Mouse (Mus musculus) limb, embryonic 13.5 days (tissue): ENCODE results near the gene Slc6a21. TPM values are rescaled to one million over a fixed set of nuclear protein-coding genes. Genes with fewer than 3 reads are reported as not detected.
"Not testable (repeated sequence)": the region's sequence is repeated elsewhere in the genome, so short reads cannot be mapped to it uniquely, and the experiment has no call there.

ENCODE experiments used
- ATAC-seq: fragments of 200-750 bp; cut with Nextera tagmentation; 2 replicates; pipeline ENCODE4 v1.8.0; 2017; ENCODE audit warnings: low read depth, moderate number of reproducible peaks, moderate TSS enrichment; ENCODE audit not compliant: low FRiP score
- H3K27ac ChIP-seq: fragments of 300-500 bp; sonication (generic); 2 replicates; pipeline ENCODE4 v1.5.1; 2015; ENCODE audit warnings: inconsistent platforms, mild to moderate bottlenecking, moderate library complexity
- H3K27me3 ChIP-seq: fragments of 300-500 bp; sonication (generic); 2 replicates; pipeline ENCODE4 v1.6.1; 2015; ENCODE audit warnings: mild to moderate bottlenecking, inconsistent platforms
- H3K36me3 ChIP-seq: fragments of 300-500 bp; sonication (generic); 2 replicates; pipeline ENCODE4 v1.6.1; 2015; ENCODE audit warnings: inconsistent platforms, mild to moderate bottlenecking, moderate library complexity
- H3K4me1 ChIP-seq: fragments of 300-500 bp; sonication (generic); 2 replicates; pipeline ENCODE4 v1.6.1; 2015; ENCODE audit warnings: inconsistent platforms
- H3K4me2 ChIP-seq: fragments of 300-500 bp; sonication (generic); replicated peaks from 2 replicates; pipeline ENCODE4 v1.6.1; 2015; ENCODE audit warnings: inconsistent platforms, mild to moderate bottlenecking, moderate library complexity
- H3K4me3 ChIP-seq: fragments of 300-500 bp; sonication (generic); 2 replicates; pipeline ENCODE4 v1.5.1; 2015; ENCODE audit warnings: moderate library complexity, mild to moderate bottlenecking, inconsistent platforms
- H3K9ac ChIP-seq: fragments of 300-500 bp; sonication (generic); 2 replicates; pipeline ENCODE4 v1.6.1; 2015; ENCODE audit warnings: mild to moderate bottlenecking, inconsistent platforms
- H3K9me3 ChIP-seq: fragments of 300-500 bp; sonication (generic); 2 replicates; pipeline ENCODE4 v1.6.1; 2016; ENCODE audit warnings: inconsistent platforms
- WGBS: fragments of 180-500 bp; shearing (Covaris S2); methylation state at CpG from one replicate; pipeline ENCODE4 v1.1.7; 2015; 5-methylcytosine and 5-hydroxymethylcytosine counted together
- polyA plus RNA-seq: library from polyadenylated mRNA; unstranded; fragments of >200 nt; fragmentation: Nextera tagmentation; extraction: Ambion mirVana; gene quantifications from 2 replicates; pipeline ENCODE4 v1.2.1, GENCODE M21; 2015

Slc6a21 gene
- polyA plus RNA-seq, 1 experiment from 2014 or later: not detected

- peaks cover 22% of the 10 kb centered on the region for H3K27me3 ChIP-seq
- 31% methylated on average over 17 of the region's 17 CpGs for WGBS
- no peaks in the 10 kb centered on the region for H3K9me3 ChIP-seq
- H3K4me1 ChIP-seq: peaks cover 40% of the 10 kb centered on the region
- peak overlapping the region; percentile 31 for H3K4me3 ChIP-seq
- ATAC-seq: no peak; the same call in 1 of the 2 replicates
- peak overlapping the region; percentile 56 for H3K9ac ChIP-seq
- H3K36me3 ChIP-seq: peaks cover 37% of the 10 kb centered on the region
- H3K4me2 ChIP-seq: peak overlapping the region; percentile 60
- H3K27ac ChIP-seq: peak overlapping the region; percentile 58
Measured at GRCm38 (mm10) chr7:45235656-45236180, 41.6 kb upstream of the Slc6a21 start.

DNA sequence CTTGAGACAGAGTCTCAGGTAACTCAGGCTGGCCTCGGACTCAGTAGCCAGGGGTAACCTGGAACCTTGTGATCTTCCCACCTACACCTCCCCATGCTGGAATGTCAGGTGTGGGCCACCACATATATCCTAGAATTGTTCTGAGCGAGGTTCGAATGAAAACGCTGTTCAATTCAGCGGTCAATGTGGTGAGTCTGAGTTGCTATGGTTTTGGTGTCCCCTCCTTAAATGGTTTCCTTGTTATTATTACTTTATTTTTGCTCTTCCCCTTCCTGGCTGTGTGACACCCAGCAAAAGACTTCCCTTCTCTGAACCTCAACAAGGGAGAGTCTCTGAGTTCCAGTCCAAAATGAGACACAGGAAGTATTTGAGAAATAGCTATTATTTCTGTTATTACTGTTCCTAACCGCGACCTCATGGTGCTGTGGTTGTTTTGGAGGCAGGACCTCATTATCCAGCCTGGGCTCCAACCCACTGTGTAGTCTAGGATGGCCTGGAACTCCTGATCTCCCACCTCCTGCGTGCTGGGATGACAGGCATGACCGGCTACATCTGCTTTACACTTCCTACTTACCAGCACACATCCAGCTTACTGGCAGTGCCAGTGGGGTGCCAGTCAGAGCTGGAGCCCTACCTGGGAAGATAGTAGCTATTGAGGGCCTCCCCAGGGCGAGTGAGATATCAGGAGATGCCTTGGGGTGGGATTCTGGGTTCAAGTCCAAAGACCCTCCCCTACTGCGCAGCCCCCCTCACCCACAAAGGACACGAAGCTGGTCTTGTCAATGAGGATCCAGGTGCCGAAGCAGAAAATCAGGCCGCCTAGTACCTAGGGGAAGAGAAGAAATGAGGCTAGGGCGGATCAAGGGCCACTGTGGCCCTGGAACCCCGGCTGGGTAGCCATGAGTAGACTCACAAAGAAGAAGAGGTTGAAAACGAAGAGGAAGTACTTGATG lies 39.3 kb upstream of the Slc6a21 start:
- H3K4me1 ChIP-seq: peaks cover 38% of the 10 kb centered on the region
- H3K9ac ChIP-seq: no peak overlapping the region
- H3K27ac ChIP-seq: no peak overlapping the region
- peaks cover 32% of the 10 kb centered on the region for H3K27me3 ChIP-seq
- no peak for ATAC-seq
- peaks cover 14% of the 10 kb centered on the region for H3K36me3 ChIP-seq
- no peak overlapping the region for H3K4me3 ChIP-seq
- H3K9me3 ChIP-seq: no peaks in the 10 kb centered on the region
- 76% methylated on average over 17 of the region's 17 CpGs for WGBS
- H3K4me2 ChIP-seq: no peak overlapping the region

DNA sequence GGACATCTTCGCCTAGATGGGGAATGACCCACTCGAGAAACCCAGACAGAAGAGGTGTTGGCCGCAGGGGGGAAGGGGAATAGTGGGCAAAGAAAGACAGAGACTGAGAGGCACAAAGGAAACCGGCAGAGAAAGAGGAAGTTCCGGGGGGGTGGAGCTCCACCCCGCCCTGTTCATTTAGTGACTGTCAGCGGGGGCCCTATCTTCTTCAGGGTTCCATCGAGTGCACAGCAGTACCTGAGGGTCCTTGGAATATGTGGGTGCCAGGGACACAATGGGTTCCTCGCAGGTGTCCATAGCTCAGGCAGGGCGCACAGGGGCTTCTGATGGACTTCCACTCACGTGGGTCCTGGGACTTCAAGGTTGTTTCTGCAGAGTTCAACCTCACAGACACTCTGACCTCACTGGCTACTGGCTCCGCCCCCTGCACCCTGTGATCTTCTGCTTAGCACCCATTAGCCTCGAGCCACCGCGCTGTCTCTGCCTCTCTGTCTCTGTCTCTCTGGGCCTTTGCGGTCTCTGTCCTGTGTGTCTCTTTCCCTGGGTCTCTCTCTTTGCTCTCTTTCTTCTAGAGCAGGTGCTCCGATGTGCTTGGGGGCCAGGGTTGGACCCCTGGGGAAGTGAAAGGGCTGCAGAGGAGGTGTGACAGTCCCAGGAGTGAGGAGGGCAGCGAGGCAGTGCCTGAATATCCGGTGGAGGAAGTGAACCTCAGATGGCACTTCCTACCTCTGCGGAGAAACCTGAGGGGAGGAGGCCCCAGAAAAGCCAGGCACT lies 38.4 kb upstream of the Slc6a21 start, which contains the start of gene Cd37:
Cd37 (minus strand) TSS at position 393 of the 774 bp plus-strand sequence.
- H3K27me3 ChIP-seq: peaks cover 32% of the 10 kb centered on the region
- no peak within 1 kb of the TSS for H3K9ac ChIP-seq
- H3K4me2 ChIP-seq: no peak within 1 kb of the TSS
- peaks cover 31% of the 10 kb centered on the region for H3K4me1 ChIP-seq
- H3K4me3 ChIP-seq: no peak within 1 kb of the TSS
- WGBS: 39% methylated on average over 20 of the region's 20 CpGs
- peaks cover 5% of the 10 kb centered on the region for H3K36me3 ChIP-seq
- no peak within 1 kb of the TSS for H3K27ac ChIP-seq
- no peak for ATAC-seq
- H3K9me3 ChIP-seq: no peaks in the 10 kb centered on the region

DNA sequence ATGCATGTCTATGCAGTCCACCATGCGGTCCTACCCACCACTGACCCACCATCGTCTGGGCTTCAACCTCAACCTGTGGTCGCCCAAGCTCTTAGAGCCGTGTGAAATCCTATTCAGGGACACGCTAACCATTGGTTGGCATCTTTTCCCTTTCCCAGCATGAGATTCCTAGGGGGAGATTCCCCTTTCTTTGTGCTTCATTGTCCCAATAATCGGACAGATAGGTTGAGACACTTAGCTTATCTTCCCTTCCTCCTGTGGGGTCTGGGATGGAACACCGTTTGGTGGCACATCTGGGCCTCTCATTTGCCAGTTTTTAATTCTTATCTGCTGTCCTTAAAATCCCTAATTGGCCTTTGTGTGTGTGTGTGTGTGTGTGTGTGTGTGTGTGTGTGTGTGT lies 37.2 kb upstream of the Slc6a21 start:
- H3K4me2 ChIP-seq: no peak overlapping the region

DNA sequence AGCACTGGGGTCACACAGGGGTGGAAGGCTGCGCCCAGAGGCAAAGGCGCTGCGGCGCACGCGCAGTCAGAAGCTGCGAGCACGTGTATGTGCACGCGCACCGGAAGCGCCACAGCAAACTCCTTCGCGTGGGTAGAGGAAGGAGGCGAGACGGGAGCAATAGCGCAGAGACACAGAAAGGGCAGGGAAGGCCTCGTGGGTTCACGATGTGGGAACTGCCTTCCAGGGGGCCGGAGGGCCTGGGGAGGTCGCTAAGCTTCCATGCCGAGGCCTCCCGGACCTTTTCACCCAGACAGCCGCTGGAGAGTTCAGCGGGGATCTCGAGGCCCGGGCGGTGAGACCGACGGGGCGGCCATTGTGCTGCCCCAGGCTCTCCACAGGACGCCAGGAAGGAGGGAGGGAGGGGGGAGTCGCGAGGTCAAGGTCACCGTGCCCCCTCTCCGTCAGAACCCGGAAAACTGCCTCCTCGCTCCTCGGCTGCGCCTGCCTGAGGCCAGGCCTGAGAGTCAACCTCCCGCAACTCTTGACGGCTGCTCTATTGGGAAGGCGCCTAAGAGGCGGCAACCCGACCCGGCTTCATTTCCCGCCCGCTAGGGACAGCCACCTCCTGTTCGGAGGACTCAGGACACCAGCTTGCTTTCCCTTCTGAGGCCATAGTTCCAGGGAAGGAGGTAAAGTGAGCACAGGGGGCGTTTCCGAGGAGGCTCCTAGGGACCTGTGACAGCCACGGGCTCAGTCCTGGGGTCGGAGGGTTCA lies 36.5 kb upstream of the Slc6a21 start, which contains the start of gene Slc6a16:
Slc6a16 (plus strand) TSS at position 453 of the 756 bp plus-strand sequence.
- peaks cover 12% of the 10 kb centered on the region for H3K4me1 ChIP-seq

More for the DNA sequence above, 37.2 kb upstream of the Slc6a21 start:
- no peaks in the 10 kb centered on the region for H3K9me3 ChIP-seq
- H3K4me1 ChIP-seq: peaks cover 19% of the 10 kb centered on the region
- no peak overlapping the region for H3K4me3 ChIP-seq
- ATAC-seq: no peak
- H3K36me3 ChIP-seq: no peaks in the 10 kb centered on the region
- 89% methylated on average over 7 of the region's 7 CpGs for WGBS
- peaks cover 32% of the 10 kb centered on the region for H3K27me3 ChIP-seq
- no peak overlapping the region for H3K27ac ChIP-seq
- H3K9ac ChIP-seq: no peak overlapping the region

GRCm38 (mm10) chr7:45241389-45241749 lies 35.9 kb upstream of the Slc6a21 start:
- H3K9ac ChIP-seq: peak overlapping the region; percentile 60
- H3K4me2 ChIP-seq: peak overlapping the region; percentile 64
- H3K27ac ChIP-seq: no peak overlapping the region
- H3K4me3 ChIP-seq: peak overlapping the region; percentile 35; the same call in 1 of the 2 replicates
- 80% methylated on average over 6 of the region's 6 CpGs for WGBS
- H3K27me3 ChIP-seq: peaks cover 32% of the 10 kb centered on the region
- H3K36me3 ChIP-seq: no peaks in the 10 kb centered on the region
- no peak for ATAC-seq
- no peaks in the 10 kb centered on the region for H3K9me3 ChIP-seq
- H3K4me1 ChIP-seq: peaks cover 9% of the 10 kb centered on the region; the same call in 1 of the 2 replicates

More for the DNA sequence above, 36.5 kb upstream of the Slc6a21 start, which contains the start of gene Slc6a16:
- H3K4me3 ChIP-seq: peak within 1 kb of the TSS; percentile 35
- H3K27me3 ChIP-seq: peaks cover 32% of the 10 kb centered on the region
- H3K4me2 ChIP-seq: peak within 1 kb of the TSS; percentile 64
- 14% methylated on average over 53 of the region's 53 CpGs for WGBS
- H3K36me3 ChIP-seq: no peaks in the 10 kb centered on the region
- no peaks in the 10 kb centered on the region for H3K9me3 ChIP-seq
- peak within 1 kb of the TSS; percentile 60 for H3K9ac ChIP-seq
- H3K27ac ChIP-seq: no peak within 1 kb of the TSS
- ATAC-seq: no peak

DNA sequence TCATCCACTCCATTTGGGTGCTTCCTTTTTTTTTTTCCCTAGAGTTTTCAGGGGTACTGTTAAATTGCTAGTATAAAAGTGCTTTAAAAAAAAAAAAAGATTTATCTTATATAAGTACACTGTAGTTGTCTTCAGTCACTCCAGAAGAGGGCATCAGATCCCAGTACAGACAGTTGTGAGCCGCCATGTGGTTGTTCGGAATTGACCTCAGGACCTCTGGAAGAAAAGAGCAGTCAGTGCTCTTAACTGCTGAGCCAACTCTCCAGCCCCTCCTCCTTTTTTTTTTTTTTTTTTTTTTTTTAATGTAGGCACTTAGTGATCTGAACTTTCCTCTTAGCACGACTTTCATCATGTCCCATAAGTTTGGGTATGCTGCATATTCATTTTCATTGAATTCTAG lies 29.6 kb upstream of the Slc6a21 start:
- Histone ChIP-seq H3K27me3 (no peaks in the 10 kb centered on the region), H3K9ac (no peak overlapping the region), H3K36me3 (no peaks in the 10 kb centered on the region), H3K4me2 (no peak overlapping the region), H3K9me3 (no peaks in the 10 kb centered on the region), H3K4me1 (no peaks in the 10 kb centered on the region), H3K27ac (no peak overlapping the region), H3K4me3 (no peak overlapping the region)
- no peak for ATAC-seq
- 38% methylated on average over 3 of the region's 3 CpGs for WGBS

GRCm38 (mm10) chr7:45253806-45254205 lies 23.5 kb upstream of the Slc6a21 start:
- no peak for ATAC-seq
- Histone ChIP-seq H3K27ac (no peak overlapping the region), H3K27me3 (no peaks in the 10 kb centered on the region), H3K9me3 (no peaks in the 10 kb centered on the region), H3K4me2 (no peak overlapping the region), H3K36me3 (no peaks in the 10 kb centered on the region), H3K4me1 (no peaks in the 10 kb centered on the region), H3K4me3 (no peak overlapping the region), H3K9ac (no peak overlapping the region)
- 85% methylated on average over 8 of the region's 8 CpGs for WGBS

GRCm38 (mm10) chr7:45255822-45256221 lies 21.5 kb upstream of the Slc6a21 start:
- WGBS: 82% methylated on average over 7 of the region's 7 CpGs
- H3K27me3 ChIP-seq, H3K36me3 ChIP-seq, H3K4me1 ChIP-seq, H3K9ac ChIP-seq, H3K9me3 ChIP-seq, H3K4me3 ChIP-seq, ATAC-seq, H3K27ac ChIP-seq, H3K4me2 ChIP-seq: not testable (repeated sequence)

- H3K9ac ChIP-seq: no peak overlapping the region
- WGBS: 55% methylated on average over 11 of the region's 11 CpGs
- no peaks in the 10 kb centered on the region for H3K9me3 ChIP-seq
- no peaks in the 10 kb centered on the region for H3K36me3 ChIP-seq
- no peaks in the 10 kb centered on the region for H3K27me3 ChIP-seq
- no peak overlapping the region for H3K4me2 ChIP-seq
- no peak overlapping the region for H3K4me3 ChIP-seq
- no peak for ATAC-seq
- no peak overlapping the region for H3K27ac ChIP-seq
- no peaks in the 10 kb centered on the region; the same call in 1 of the 2 replicates for H3K4me1 ChIP-seq
Measured at GRCm38 (mm10) chr7:45257063-45257840, 20.1 kb upstream of the Slc6a21 start.

DNA sequence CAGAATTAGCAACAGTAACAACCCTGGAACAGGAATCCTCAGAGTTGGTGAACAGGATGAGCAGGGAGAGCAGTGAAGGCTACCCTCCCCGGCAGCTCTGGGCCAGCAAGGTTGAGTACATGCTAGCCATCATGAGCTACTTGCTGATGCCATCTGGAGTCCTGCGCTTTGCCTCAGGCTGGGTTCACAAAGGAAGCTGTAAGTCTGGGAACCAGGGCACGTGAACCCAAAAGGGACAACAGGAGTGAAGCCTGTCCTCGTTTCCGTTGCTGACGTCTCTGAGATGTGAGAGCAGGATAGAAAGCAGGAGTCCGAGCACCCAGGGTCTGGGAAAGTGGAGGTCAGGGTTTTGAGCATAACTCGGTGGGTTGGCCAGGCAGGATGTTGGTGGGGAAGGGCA lies 18.0 kb upstream of the Slc6a21 start:
- Histone ChIP-seq H3K27me3 (no peaks in the 10 kb centered on the region), H3K9ac (no peak overlapping the region), H3K9me3 (no peaks in the 10 kb centered on the region), H3K4me2 (no peak overlapping the region), H3K36me3 (no peaks in the 10 kb centered on the region), H3K27ac (no peak overlapping the region), H3K4me3 (no peak overlapping the region), H3K4me1 (peaks cover 11% of the 10 kb centered on the region)
- 73% methylated on average over 8 of the region's 8 CpGs for WGBS
- ATAC-seq: no peak
